Mouse (Mus musculus): Measurements from ENCODE around the gene Fgfrl1.

DNA sequence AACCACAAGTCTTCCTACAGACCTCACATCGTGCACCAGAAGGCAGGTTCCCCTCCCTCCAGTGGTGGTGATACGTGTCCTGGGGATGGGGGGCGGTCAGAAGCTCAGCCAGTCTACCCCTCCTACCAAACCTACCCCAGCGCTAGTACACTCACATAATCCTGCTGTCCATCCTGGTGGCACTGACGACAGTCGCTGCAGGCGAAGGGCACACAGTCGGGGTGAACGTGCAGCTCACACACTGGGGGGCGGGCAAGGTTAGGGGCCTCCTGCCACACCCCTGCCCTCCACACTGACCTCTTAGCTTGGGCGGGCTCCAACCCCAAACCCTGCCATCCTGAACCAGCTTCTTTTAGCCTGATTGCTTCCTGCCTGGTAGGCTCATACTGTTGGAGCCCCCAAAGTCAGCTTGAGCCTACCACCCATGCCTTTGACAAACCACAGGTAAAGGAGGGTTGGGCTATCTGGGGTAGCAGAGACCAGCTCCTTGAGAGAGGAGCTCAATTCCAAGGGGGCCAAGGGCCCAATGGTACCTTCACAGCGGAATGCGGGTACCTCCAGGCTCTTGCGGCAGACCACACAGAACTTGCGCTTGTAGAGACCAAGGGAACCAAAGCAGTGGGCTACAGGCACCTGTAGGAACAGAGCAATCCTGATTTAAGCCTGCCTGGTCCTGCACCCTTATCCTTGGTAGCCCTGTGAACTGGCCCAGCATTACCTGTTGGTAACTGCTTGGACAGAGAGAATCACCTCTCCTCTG, 36.1 kb upstream of the Fgfrl1 start:
- TF ChIP-seq EP300 (IDR thresholded peaks at IDR 0.05) (no peak), CTCF (IDR thresholded peaks at IDR 0.05) (no peak)

Data from lung, postnatal 0 days (tissue).